Mouse (Mus musculus) heart, embryonic 10.5 days (tissue): ENCODE measurements at regions not wholly inside any gene's neighbourhood (a gene's known extent, or its start where the extent isn't known, plus 50 kb on each side); places are given as distances from the start of the nearest gene placed in this dataset.
A peak's percentile ranks its signal among the peaks of the same experiment; 100 is the strongest.

Experiments
- DNase-seq: peaks from one replicate; pipeline ENCODE4 v3.0.0-alpha.2; 2017; ENCODE audit warnings: low spot score
- H3K27ac ChIP-seq: fragments of 300-500 bp; sonication (generic); 2 replicates; pipeline ENCODE4 v1.5.1; 2016; ENCODE audit warnings: mild to moderate bottlenecking
- H3K27me3 ChIP-seq: fragments of 300-500 bp; sonication (generic); 2 replicates; pipeline ENCODE4 v1.6.1; 2016; ENCODE audit warnings: mild to moderate bottlenecking; ENCODE audit not compliant: poor library complexity, insufficient read depth, severe bottlenecking
- H3K36me3 ChIP-seq: fragments of 300-500 bp; sonication (generic); 2 replicates; pipeline ENCODE4 v1.6.1; 2016; ENCODE audit warnings: mild to moderate bottlenecking, moderate library complexity
- H3K4me1 ChIP-seq: fragments of 300-500 bp; sonication (generic); 2 replicates; pipeline ENCODE4 v1.6.1; 2016; ENCODE audit warnings: mild to moderate bottlenecking
- H3K4me3 ChIP-seq: fragments of 300-500 bp; sonication (generic); 2 replicates; pipeline ENCODE4 v1.5.1; 2016; ENCODE audit warnings: mild to moderate bottlenecking, moderate library complexity
- H3K9me3 ChIP-seq: fragments of 300-500 bp; sonication (generic); 2 replicates; pipeline ENCODE4 v1.6.1; 2016; ENCODE audit warnings: mild to moderate bottlenecking, moderate library complexity
- WGBS: fragments of 180-500 bp; shearing (Covaris S2); methylation state at CpG from one replicate; pipeline ENCODE4 v1.1.7; 2016; 5-methylcytosine and 5-hydroxymethylcytosine counted together

DNA sequence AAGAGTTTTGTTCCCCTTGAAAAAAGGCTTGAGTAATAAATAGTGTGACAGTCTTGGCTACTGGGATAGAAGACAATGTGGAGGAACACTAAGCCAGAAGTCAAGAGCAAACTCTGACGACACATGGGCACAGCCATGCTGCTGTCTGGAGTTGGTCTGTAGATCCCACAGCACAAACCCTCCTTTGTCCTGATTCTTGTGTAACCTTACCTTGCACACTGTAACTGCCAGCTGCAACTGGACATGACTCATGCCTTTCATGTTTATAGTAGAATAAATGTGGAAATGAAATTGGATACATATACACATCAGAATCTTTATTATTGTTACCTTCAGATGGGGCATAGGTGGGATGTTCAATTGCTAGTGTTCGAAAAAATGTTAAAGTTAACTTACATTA lies 195.3 kb upstream of the Kbtbd8 start:
- no peak for DNase-seq
- Histone ChIP-seq H3K27me3 (no peaks in the 10 kb centered on the region), H3K9me3 (no peaks in the 10 kb centered on the region), H3K36me3 (no peaks in the 10 kb centered on the region), H3K4me3 (no peak overlapping the region), H3K27ac (no peak overlapping the region), H3K4me1 (peaks cover 3% of the 10 kb centered on the region; the same call in 1 of the 2 replicates)
- 67% methylated on average over 2 of the region's 2 CpGs for WGBS

DNA sequence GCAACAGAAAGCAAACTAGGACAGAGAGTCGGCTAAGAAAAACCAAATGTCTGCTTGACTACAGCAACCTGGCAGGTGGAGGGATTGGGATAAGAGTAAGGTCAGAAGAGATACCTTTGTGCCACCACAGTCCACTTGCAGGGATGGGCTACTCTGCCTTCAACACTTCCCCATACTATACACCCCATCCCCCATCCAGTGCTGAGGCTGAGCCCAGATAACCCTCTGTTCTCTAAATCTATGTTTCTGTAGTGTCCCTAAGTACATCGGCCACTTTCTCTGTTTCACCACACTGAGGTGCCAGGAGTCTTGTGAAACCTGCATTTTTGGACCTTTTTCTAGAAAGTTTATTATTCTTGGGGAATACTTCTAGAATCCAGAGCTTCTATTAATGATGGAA lies 196.3 kb upstream of the Kbtbd8 start:
- Histone ChIP-seq H3K9me3 (no peaks in the 10 kb centered on the region), H3K4me1 (peaks cover 3% of the 10 kb centered on the region; the same call in 1 of the 2 replicates), H3K4me3 (no peak overlapping the region), H3K36me3 (no peaks in the 10 kb centered on the region), H3K27me3 (no peaks in the 10 kb centered on the region), H3K27ac (no peak overlapping the region)
- WGBS, result 84% methylated on average over 2 of the region's 2 CpGs
- no peak for DNase-seq

DNA sequence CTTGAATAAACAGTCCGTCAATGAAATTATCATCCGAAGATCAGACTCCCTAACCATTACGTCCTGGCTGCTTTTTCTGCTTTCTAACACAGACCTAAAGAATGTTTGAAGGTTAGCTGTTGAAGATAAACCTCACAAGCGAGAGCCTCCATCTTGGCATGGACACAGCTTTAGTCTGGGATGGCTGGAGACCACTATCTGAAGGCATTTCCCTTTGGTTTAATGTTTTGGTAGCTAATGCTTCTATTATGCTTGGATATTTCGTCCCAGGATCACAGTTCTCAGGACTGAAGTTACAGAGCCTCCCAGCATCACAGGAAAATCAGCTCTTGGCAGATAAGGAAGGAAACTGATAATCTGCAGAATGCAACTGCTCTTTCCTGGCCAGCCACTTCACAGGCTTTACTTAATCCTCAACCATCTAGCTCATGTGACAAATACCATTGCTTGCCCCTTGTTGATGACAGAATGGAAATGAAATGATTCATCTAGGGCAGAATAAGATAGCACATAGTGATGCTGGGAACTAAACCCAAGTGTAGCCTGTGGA lies 197.8 kb upstream of the Kbtbd8 start:
- WGBS, result 30% methylated on average over 5 of the region's 5 CpGs
- Histone ChIP-seq H3K4me1 (peaks cover 3% of the 10 kb centered on the region; the same call in 1 of the 2 replicates), H3K27me3 (no peaks in the 10 kb centered on the region), H3K27ac (no peak overlapping the region), H3K4me3 (no peak overlapping the region), H3K36me3 (no peaks in the 10 kb centered on the region), H3K9me3 (no peaks in the 10 kb centered on the region)
- no peak for DNase-seq

DNA sequence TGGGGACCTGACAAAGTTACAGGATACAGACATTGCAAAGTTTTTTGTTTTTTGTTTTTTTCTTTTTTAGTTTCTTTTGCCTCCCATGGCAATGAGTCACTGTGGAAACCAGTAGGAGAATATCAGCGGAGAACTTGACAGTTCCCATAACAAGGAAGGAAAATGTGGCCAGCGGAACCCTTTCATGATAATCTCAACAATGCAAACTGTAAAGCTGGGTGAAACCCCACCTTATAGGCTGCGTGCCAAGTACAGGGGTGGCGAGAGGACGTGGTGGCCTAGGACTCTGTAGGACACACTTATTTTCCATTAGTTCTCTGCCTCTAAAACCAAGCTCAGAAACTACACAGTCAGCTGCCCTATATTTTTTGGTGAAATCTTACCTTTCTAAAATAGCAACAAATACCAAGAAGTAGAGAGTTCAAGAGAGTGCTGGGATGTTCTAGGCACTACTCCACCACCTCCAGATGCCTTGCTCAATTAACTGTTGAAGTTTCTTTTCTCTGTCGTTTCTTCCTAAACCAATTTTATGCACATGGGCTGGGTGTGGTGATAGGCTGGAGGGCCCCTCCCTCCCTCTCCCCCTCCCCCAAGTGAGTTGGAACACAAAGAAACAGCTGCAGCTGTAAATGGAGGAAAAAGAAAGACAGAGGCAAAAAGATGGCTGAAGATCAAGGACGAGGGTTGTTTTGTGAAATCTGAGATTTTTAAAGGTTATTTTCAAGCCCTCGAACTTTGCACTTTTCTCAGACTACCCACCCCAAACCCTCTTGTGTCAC lies 201.0 kb upstream of the Kbtbd8 start:
- no peak for DNase-seq
- Histone ChIP-seq H3K4me3 (no peak overlapping the region), H3K36me3 (no peaks in the 10 kb centered on the region), H3K9me3 (no peaks in the 10 kb centered on the region), H3K27me3 (no peaks in the 10 kb centered on the region), H3K4me1 (peaks cover 3% of the 10 kb centered on the region; the same call in 1 of the 2 replicates), H3K27ac (peak overlapping the region; percentile 52; the same call in 1 of the 2 replicates)
- WGBS, result 60% methylated on average over 8 of the region's 8 CpGs

DNA sequence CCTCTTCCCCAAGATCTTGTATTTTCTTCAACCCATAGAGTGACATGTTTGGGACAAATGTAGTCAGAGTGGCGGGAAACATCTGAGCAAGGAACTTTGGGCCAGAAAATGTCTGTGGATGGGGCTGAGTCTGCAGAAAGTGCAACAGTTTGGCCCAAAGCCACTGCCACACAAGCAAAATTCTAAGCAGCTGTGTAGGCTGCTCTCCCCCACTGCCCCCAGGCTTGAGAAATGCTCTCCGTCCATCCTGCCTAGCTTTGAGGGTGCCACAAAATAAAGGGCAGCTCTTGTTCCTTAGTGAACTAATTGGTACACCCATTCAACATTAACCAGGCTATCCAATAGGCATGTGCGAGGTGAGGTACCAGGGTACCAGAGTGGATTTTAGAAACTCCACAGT lies 205.2 kb upstream of the Kbtbd8 start:
- WGBS, result 76% methylated on average over 3 of the region's 3 CpGs
- peak overlapping the region; percentile 31; the same call in 1 of the 2 replicates for H3K27ac ChIP-seq

DNA sequence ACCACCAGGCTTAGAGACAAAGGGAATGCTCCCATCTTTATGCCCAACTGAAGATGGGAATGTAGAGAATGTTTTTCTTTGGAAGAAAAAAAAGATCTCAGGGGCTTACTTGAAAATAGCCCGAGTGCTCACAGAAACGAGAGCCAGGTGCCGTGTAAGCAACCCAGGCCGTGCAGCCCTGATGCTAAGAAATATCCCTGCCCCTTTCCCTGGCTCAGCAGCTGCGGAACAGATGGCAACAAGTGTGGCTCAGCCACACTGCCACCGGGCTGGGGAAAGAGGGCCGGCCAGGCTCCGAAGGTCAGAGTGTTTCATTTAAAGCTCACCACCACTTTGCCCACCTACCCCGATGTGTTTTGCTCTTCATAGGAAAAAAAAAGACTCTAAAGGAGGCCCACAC lies 205.7 kb upstream of the Kbtbd8 start:
- Histone ChIP-seq H3K9me3 (no peaks in the 10 kb centered on the region), H3K4me1 (0 out of 2 replicates have a peak, but pooled peaks cover 3% of the 10 kb centered on the region), H3K27ac (0 out of 2 replicates have a peak overlapping the region, but pooled peaks have one; percentile 31), H3K4me3 (no peak overlapping the region), H3K27me3 (no peaks in the 10 kb centered on the region), H3K36me3 (no peaks in the 10 kb centered on the region)
- 58% methylated on average over 9 of the region's 9 CpGs for WGBS
- no peak for DNase-seq

More for the DNA sequence above, 205.2 kb upstream of the Kbtbd8 start:
- no peak for DNase-seq
- Histone ChIP-seq H3K4me3 (no peak overlapping the region), H3K27me3 (no peaks in the 10 kb centered on the region), H3K4me1 (0 out of 2 replicates have a peak, but pooled peaks cover 3% of the 10 kb centered on the region), H3K9me3 (no peaks in the 10 kb centered on the region), H3K36me3 (no peaks in the 10 kb centered on the region)

DNA sequence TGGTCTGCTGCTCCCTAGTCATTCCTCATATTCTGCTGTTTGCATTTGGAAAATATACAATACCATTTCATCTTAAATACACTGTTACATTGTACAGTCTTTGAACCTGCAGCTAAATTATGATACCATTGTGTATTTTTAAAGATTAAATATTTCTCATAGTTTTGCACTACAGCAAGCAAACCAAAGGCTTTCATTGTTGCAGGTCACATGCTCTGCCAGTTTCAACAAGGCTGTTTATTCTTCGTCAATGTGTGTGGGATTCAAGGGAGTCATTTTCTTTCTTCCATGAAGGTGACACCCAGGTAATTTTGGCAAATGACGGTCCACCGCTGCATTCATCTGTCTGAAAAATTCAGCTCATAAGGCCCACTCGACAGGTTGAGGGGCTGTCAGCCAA lies 200.9 kb upstream of the Lrig1 start:
- WGBS, result 87% methylated on average over 4 of the region's 4 CpGs
- DNase-seq, result no peak
- Histone ChIP-seq H3K36me3 (no peaks in the 10 kb centered on the region), H3K27me3 (no peaks in the 10 kb centered on the region), H3K27ac (no peak overlapping the region), H3K4me1 (no peaks in the 10 kb centered on the region), H3K9me3 (no peaks in the 10 kb centered on the region), H3K4me3 (no peak overlapping the region)

DNA sequence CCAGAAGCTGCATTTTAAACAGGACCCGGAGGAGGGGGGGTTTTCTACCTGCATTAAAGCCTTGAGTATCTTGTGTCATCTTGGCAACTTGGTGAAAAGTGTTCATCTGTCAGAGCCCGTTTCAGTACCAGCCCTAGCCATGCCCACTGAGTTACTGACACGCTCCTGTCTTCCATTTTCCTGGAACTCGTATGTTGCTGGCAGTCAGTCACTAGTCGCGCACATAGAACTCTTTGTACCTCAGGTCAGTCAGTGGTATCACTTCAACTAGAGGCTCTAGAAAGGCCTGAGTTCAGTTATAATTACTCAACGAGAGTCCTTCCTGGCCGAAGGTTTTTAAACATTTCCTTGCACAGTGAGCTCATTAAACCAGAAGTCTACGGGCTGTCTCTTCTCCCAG lies 198.9 kb upstream of the Lrig1 start:
- no peaks in the 10 kb centered on the region for H3K27me3 ChIP-seq
- 87% methylated on average over 9 of the region's 9 CpGs for WGBS

DNA sequence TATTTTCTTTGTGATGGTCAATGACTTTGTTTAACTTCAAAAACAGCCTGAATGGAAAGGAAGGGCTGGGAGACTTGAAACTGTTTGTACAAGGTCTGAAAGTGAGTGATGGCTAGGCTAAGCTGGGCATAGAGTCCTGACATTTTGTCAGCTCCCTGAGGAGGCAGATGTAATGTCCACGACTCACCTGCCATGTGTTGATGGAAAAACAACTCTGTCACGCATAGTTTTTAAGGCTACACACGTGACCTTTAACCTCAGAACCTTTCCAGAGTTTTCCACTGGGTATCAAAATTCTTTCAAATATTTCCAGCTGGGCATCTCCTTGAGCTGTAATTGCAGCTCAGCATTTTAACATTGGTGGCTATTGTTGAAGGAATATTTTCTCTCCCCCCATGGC lies 190.2 kb upstream of the Lrig1 start:
- Histone ChIP-seq H3K27me3 (0 out of 2 replicates have a peak, but pooled peaks cover 4% of the 10 kb centered on the region), H3K4me3 (no peak overlapping the region), H3K9me3 (no peaks in the 10 kb centered on the region), H3K27ac (peak overlapping the region; percentile 56; the same call in 1 of the 2 replicates), H3K4me1 (peaks cover 43% of the 10 kb centered on the region), H3K36me3 (no peaks in the 10 kb centered on the region)
- DNase-seq, result no peak
- 33% methylated on average over 3 of the region's 3 CpGs for WGBS

More for the DNA sequence above, 198.9 kb upstream of the Lrig1 start:
- no peak for DNase-seq
- Histone ChIP-seq H3K36me3 (no peaks in the 10 kb centered on the region), H3K4me3 (no peak overlapping the region), H3K4me1 (no peaks in the 10 kb centered on the region), H3K9me3 (no peaks in the 10 kb centered on the region), H3K27ac (no peak overlapping the region)

DNA sequence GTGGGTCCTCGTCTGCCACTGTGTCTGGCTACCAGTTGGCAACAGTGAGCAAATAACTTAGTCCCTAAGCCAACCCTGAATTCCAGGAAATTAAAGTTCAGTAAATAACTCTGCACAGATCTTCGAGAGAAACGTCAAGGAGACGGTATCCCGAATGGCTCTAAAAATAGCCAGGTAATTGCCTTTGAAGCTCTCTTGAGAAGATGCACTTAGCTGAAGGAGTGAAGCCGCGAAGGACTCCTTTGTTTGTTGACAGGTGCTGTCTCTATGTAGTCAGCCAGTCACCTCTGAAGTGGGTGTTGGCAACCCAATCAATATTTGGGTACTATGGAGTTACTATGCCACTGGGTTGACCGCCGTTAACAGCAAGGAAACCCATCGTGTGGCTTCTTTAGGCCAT lies 189.3 kb upstream of the Lrig1 start:
- 0 out of 2 replicates have a peak, but pooled peaks cover 6% of the 10 kb centered on the region for H3K27me3 ChIP-seq
- DNase-seq, result no peak
- H3K36me3 ChIP-seq, result no peaks in the 10 kb centered on the region
- H3K9me3 ChIP-seq, result no peaks in the 10 kb centered on the region
- H3K27ac ChIP-seq, result 0 out of 2 replicates have a peak overlapping the region, but pooled peaks have one; percentile 56
- no peak overlapping the region for H3K4me3 ChIP-seq
- peaks cover 43% of the 10 kb centered on the region for H3K4me1 ChIP-seq
- WGBS, result 36% methylated on average over 10 of the region's 10 CpGs

DNA sequence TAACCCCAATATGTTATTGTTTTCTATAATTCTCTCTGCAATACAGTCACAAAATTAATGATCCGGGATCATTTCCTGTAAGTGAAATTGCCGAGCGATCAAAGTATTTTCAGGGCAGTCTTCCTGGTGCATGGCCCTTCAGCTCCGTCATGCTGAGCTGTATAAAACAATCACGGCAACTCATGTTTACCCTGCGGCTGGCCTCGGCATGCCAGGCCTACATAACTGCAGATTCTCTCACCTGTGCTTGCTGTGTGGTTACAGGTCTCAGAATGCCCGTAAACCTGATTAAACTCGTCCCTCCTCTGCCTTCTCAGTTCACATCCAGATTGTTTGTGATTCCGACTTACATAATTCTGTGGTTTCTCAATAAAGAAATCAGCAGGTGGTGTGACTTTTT lies 181.2 kb upstream of the Lrig1 start:
- DNase-seq, result no peak
- H3K27me3 ChIP-seq, result peaks cover 11% of the 10 kb centered on the region; the same call in 1 of the 2 replicates
- no peak overlapping the region for H3K4me3 ChIP-seq
- no peaks in the 10 kb centered on the region for H3K9me3 ChIP-seq
- 80% methylated on average over 10 of the region's 10 CpGs for WGBS
- H3K4me1 ChIP-seq, result no peaks in the 10 kb centered on the region
- H3K36me3 ChIP-seq, result no peaks in the 10 kb centered on the region
- no peak overlapping the region for H3K27ac ChIP-seq

DNA sequence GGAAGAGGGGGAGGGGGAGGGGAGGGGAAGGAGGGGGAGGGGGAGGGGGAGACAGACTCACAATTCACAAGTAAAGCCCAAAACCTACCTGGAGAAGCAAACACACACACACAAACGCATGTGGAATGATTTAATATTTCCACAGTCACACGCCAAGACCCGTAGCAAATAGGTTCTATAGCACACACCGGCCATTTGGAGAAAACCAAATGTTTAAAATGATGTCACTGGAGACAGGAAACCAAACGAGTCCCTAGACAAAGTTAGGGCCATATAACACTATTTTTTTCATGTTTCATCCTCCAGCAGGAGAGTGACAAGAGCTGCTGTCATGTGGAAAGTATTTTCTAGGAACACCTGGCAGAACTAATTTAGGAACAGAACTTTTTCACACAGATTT lies 175.9 kb upstream of the Lrig1 start:
- Histone ChIP-seq H3K4me1 (no peaks in the 10 kb centered on the region), H3K36me3 (no peaks in the 10 kb centered on the region), H3K9me3 (no peaks in the 10 kb centered on the region), H3K4me3 (no peak overlapping the region), H3K27ac (no peak overlapping the region), H3K27me3 (peaks cover 6% of the 10 kb centered on the region; the same call in 1 of the 2 replicates)
- 82% methylated on average over 5 of the region's 5 CpGs for WGBS
- DNase-seq, result no peak

DNA sequence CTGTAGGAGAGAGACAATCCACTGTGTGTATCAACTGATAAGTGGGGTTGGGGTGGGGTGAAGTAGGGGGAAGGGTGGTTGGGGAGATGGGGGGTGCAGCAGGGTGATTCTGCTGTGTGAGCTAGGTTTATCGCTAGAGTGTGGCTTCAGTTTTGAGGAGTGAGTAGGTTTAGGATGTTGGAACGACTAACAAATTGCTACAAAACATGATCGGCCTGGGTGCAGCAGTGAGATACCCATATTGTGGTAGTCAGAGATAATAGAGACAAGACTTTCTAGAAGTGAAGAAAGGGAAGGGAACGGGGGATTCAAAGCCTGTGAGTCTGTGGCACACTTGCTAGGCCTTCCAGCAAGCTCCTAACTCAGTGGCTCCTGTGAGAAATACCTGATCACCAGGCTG lies 175.1 kb upstream of the Lrig1 start:
- no peak overlapping the region for H3K4me3 ChIP-seq
- H3K27me3 ChIP-seq, result peaks cover 6% of the 10 kb centered on the region; the same call in 1 of the 2 replicates
- no peaks in the 10 kb centered on the region for H3K4me1 ChIP-seq
- H3K27ac ChIP-seq, result no peak overlapping the region
- no peaks in the 10 kb centered on the region for H3K36me3 ChIP-seq
- no peaks in the 10 kb centered on the region for H3K9me3 ChIP-seq
- WGBS, result 75% methylated on average over 4 of the region's 4 CpGs
- no peak for DNase-seq
